Mouse (Mus musculus): ENCODE data around the gene Phex.

Phex gene

DNA sequence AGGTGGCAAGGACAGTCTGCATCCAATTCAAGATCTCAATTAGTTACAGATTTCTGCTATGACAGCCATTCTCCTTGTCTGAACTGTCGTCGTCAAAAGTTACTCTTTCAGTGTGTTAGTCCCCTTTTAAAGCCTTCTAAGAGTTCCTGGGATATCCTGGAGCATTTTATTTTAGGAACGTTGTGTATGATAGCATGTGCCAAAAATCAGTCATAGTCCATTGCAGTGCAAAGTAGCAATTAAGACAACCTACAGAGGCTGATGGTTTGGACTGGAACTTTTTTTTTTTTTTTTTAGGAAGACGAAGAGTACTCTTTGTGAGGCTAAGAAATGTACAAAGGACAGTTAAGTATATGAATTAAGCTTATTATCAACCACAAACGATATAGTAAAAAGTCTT is at the start of gene Phex:
Gene Phex (minus strand): TSS at position 101 of the 400 bp plus-strand sequence.
- DNase-seq (ENCODE audit: low read depth, low spot score) = no peak

DNA sequence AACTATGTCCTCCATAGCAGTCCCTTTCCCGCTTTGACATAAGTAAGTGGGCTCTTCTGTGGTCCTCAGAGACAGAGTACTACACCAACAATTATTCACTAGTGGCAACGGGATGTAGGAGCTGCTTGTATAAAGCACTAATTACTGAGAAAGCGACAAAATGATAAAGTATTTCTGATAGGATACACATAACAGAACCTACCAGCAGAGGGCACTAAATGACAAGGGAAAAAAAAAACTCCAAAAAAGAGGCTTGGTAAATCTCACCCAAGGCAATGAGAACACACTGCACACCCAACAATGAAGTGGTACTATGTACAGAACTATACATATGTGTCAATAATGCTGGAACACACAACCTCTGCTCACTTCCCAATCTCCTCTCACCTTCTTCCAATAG is 47.6 kb upstream of the Phex start:
- no peak for DNase-seq (ENCODE audit: low read depth, low spot score)

DNA sequence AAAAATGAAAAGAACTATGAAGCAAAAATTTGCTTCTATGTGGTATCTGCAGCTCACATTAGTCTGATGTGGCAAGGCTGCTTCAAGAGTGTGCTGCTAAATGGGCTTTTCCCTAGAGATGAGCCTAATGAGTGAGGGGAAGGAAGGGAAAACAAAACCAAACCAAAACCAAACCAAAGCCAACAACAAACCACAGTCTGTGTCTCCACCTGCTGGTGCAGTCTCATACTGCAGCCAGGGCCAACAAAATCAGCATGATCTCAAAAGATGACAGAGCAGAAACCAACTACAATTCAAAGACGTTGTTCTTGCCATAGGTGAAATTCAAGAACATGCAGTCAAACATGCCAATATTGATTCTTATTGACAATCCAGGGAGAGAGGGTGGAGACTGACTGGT is 39.3 kb upstream of the Phex start:
- DNase-seq (ENCODE audit: low read depth, low spot score) = no peak

DNA sequence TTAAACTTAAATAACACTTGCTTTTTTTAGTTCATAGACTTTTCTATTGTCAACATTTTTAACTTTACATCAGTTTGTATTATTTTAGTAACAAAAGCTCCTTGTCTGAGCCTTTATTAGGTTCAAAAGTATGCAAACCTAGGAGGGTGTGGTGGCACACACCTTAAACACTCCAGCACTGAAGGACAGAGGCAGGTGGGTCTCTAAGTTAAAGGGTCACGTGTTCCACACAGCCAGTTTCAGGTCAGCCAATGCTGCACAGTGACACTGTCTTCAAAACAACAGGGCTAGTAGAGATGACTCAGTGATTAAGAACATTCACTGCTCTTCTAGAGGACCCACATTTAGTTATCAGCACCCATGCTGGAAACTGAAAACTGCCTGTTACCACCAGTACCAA is 33.9 kb upstream of the Phex start:
- DNase-seq (ENCODE audit: low read depth, low spot score) = no peak

DNA sequence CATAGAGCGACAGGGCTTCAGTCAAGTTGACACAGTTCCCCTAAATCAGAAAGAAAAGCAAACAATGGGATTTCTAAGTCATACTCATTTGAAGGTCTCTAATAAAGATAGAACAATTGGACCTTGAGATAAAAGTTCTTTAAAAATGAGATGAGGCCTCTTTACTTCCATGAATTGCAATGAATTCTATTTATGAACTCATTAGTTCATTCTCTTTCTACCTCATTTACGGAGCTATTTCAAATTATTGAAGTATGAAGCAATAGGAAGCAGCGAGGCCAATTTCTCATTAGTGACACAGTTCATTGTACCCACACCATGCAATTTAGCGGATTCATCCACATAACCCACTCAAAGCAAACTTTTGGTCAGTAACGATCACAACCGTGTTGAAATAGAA is 32.3 kb upstream of the Phex start:
- DNase-seq (ENCODE audit: low read depth, low spot score) = no peak

DNA sequence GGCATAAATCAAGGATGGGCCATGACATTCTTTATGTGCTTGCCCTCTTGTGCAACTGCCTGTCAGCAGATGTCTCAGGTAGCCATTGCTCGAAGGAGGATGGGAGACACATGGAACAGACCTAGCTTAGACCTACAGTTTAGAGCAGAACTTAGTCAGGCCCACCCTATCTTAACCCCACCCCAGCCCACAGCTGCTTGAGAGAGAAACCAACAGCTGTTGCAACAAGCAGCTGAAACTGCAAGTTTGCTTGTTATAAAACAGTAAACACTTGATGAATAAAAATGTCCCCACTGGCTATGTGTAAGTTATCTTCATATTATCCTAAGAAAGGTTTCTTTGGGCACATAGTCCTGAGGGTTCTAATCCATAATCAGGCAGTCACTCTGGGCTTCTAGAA is 19.7 kb upstream of the Phex start:
- DNase-seq (ENCODE audit: low read depth, low spot score) = no peak

DNA sequence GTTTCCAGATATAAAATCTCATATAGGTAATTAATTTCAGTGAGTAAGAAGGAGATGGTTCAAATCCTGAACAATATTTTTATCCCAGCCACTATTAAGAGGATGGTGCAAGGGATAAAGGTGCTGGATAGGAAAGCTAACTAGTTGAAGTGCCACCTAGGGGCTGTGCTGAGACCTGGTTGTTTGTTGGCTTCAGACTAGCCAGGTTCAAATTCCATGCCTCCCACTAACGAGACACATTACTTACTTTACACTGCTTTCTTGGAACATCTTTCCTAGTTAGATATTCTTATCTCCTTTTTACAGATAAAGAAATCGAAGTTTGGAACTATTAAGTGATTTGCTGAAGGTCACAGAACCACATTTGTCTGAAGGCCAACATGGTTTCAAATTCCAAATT is 4.3 kb upstream of the Phex start:
- DNase-seq (ENCODE audit: low read depth, low spot score) = no peak

DNA sequence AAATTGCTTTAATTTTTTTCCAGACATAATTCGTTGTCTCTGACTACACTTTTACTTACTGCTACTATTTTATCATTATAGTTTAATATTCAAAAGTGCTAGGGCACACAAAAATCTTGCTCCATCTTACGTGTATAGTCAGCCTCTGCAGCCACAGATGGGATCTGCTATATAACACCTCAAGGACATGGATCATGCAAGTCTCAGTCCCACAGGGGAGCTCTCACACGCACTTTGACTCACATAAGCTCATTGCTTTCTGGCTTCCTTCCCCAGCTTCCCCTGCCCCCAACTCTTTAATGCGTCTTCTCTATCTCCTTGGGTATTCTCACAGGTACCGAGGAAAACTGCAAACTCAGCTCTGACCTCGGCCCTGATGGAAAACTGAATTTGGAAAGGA is 10.2 kb downstream of the Phex start:
- no peak for DNase-seq (ENCODE audit: low read depth, low spot score)

DNA sequence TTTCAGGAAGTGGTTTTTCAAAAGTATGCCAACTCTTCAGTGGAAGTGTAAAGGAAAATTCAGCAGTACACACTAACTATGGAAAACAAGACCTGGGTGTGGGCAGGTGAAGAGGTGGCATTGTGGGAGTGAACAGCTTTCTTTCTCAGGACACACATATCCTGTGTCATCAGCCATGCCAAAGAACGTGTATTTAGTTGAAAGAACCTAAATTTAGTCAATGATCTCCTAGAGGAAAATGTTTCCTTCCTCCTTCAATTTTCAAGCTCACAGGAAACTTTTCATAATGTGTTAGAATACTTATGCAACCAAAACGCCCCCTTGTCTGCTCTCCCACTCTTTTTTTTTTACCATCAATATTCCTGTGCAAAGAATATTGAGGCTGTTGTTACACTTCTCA is 23.9 kb downstream of the Phex start:
- no peak for DNase-seq (ENCODE audit: low read depth, low spot score)

DNA sequence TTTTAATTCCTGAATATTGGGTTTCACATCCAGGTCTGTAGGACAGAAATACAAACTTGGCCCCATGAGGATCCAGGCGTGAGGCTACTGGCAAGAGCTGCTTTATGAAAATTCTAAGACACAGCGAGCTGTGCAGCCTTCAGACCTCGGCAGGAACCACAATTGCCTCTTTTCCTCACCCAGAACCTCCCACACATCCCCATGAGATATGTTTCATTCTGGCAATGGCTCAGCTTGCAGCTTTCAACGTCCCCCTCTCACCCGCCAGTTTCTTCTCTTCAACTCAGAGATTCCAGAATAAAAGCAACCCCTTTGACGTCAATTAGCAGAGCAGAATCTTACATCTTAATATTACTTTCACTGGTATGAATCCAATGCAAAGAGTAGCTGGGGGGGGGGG is 25.0 kb downstream of the Phex start:
- no peak for DNase-seq (ENCODE audit: low read depth, low spot score)

DNA sequence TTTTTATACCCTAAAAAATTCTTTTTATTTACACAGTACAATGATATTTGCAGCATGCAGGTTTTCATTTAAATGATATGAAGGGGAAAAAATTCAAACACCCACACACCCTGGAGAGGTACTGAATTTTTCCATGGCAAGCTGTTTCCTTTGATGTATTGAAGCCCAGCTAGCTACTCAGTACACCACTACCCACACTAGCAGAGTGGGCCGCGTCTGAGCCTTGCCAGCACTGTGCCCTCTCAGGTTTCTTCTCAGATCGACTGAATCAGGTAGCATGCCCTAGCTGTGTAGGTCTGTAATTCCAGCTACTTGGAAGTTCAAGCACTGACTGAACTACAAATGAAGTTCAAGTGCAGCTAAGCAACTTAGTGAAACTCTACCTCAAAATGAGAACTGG is 26.7 kb downstream of the Phex start:
- no peak for DNase-seq (ENCODE audit: low read depth, low spot score)

DNA sequence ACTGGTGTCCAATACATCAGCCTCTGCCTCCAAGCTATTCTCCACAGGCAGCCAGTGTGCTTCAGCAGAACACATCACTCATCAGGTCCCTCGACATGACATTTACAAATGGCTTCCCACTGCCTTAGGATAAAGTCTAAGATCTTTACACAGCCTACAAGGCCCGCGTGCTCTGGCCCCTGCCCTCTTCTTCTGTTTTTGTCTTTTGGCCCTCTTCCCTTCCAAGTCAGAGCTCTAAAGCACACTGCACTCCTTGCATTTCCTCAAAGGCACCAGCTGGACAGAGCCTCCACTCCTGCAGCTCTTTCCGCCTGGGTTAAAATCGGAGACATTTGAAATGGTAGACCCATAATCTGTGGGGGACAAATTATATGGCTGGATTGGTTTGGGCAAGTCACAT is 28.1 kb downstream of the Phex start:
- no peak for DNase-seq (ENCODE audit: low read depth, low spot score)

DNA sequence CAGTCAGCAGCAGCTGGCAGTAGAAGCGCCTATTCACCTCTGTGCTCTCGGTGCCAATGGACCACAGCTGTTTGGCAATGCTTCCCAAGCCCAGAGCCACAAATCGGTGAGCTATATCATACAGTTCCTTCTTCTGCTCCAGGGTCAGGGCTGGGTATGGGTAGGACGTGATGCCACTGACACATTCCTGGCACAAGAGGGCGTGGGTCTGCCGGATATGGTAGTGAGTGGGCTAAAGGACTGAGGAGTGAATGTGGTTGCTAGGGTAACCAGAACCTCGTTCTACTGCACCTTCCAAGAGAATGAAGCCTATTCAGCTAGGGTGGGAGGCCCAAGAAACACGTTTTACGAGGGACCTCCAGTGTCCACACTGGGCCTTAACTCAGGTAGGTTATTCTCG is 36.3 kb downstream of the Phex start:
- no peak for DNase-seq (ENCODE audit: low read depth, low spot score)

DNA sequence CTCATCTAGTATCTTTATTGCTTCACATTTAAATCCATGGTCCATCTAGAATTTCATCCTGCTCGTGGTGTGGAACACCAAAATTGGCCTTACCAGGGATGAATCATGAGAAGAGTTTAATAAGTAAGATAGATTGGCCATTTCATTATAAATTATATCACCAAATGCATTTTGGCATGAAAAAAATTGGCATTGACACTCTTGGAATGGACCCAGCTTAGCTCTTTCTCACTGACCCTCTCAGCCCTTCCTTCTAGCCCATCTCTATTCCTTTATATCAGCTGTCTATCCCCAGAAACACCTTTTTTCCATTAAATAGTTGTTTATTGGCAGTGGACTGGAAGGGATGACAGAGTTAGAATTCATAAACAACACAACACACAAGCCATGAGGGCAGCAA is 37.7 kb downstream of the Phex start:
- no peak for DNase-seq (ENCODE audit: low read depth, low spot score)

DNA sequence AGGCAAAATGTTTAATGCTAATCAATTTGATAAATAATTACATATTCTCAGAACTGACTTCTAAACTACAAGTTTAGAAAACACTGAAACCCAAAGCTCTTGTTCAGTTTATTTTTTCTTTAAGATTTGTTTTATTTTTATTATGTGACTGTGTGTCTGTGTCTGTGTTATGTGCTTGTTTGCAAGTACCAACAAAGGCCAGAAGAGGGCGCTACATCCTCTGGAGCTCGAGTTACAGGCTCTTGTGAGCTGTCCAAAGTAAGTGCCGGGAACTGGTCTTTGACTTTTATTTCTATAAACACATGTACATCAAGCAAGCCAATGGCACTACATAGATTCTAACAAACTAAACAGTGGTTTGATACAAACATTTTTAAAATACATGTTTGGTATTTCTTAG is 41.2 kb downstream of the Phex start:
- no peak for DNase-seq (ENCODE audit: low read depth, low spot score)

DNA sequence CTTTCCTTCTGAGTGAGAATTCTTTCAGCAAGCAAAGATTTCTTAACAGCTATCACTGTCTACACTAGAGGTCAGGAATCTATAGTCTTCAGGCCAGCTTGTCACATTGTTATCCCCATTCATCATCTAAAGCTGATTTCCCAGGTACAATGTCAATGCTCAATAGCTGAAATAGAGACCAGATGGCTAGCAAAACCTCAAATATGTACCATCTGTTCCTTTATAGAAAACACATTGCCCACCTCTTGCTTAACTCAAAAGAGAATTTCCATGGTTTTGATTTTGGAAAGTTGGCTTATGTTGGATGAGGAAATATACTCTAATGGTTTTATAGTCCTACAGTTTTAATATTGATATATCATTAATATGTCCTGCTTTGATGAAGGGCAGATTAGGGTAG is 45.9 kb downstream of the Phex start:
- no peak for DNase-seq (ENCODE audit: low read depth, low spot score)

DNA sequence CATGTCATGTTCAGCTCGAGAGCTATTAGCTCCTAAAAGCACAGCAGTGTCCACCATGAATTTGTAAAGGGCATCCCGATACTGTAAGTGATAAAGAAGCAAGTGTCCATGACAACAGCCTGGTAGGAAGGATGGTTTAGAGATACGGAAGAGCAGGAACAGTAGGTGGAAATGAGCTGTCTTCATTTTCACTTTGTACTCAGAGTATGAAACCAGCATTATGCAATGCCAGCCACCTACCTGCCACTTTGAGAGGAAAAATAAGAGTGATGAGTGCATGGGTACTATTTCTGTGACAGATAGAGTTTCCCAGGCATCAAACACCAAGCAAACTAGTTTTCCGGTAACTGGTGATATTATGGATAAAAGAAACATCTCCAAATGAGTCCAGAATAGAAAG is 59.6 kb downstream of the Phex start:
- DNase-seq (ENCODE audit: low read depth, low spot score) = no peak

DNA sequence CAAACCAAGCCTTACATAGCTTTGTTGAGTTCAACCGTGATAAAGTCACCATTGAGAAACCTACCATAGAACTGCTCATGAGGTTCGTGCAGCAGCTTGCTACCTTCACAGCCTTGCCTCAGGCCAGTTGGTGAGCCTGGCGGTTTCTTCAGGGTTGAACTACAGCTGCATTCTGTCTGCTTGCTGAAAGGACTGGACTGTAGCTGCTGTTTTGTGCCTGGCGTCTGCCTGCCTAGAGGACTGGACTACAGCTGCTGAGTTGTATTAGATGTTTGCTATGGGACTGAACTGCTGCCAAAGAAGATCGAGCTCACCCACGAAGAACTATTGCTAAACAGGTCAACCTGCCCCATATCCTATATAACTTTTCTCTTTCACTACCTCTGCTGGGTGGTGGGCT is 68.9 kb downstream of the Phex start:
- no peak for DNase-seq (ENCODE audit: low read depth, low spot score)

DNA sequence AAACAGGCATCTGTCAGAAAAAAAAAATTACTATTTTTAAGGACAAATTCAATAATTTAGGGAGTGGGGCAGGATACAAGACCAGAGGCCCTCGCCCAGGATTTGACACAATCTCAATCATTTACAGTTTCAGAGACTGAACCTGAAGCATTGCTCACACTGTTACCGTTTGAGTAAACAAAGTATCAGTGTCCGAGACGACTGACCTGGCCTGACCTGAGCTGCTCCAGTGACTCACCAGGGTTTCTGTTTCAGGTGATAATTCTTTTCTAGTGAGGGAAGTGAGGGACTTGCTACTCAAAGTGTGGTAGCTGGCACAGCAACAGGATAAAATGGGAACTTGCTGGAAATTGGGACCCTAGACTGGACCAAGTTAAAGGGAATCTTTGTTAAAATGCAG is 80.4 kb downstream of the Phex start:
- DNase-seq (ENCODE audit: low read depth, low spot score) = peak; percentile 36

DNA sequence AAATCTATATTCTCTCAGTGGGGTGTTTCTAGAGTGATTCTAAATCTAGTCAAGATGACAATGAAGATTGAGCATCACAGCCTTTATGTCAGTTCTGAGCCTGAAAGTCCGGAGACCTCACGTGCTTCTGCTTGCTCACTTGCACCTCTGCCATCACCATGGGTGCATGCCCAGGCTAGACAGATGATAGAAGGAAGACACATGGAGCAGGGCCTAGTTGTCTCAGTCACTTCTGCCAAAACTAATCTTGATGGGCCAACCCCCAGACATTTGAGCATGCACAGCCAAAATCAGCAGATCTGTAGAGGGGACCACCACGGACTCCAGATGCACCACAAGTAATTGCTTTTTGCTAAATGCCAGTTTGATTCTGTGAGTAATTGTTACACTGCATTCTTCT is 85.3 kb downstream of the Phex start:
- DNase-seq (ENCODE audit: low read depth, low spot score) = no peak

DNA sequence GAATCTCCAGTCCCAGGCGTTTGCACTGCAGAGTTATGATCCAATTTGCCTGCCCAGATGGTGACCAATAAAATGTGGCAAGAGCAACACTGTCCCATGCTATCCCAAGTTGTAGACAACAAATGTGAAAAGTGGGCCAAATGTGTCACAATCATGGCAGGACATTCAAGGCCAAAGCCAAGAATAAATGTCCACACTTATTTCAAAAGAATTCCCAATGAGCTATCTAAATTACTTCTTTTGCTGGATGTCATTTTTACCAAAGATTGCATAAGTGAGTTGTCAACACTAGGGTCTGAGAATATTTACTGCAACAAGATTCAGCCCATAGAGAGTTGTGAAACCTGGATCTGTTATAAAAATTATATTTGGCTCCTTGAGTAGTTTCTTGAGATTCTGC is 86.7 kb downstream of the Phex start:
- DNase-seq (ENCODE audit: low read depth, low spot score) = peak; percentile 56

DNA sequence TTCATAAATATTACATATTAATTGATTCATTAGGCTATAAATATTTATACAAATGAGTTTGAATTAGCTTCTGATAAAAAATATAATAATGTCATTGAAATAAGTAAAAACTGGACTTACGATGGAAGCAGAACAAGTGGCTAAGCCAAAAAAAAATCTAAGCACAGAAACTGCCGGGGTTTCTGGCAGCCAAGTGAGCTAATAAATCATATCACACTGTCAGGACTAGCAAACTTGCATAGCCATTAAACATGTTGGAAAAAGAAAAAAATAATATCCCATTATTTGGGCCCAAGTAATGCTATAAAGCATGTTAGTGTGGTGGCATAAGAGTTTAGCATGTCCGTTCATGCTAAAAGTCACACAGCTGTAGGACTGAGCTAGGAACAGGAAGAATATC is 87.4 kb downstream of the Phex start:
- DNase-seq (ENCODE audit: low read depth, low spot score) = no peak

DNA sequence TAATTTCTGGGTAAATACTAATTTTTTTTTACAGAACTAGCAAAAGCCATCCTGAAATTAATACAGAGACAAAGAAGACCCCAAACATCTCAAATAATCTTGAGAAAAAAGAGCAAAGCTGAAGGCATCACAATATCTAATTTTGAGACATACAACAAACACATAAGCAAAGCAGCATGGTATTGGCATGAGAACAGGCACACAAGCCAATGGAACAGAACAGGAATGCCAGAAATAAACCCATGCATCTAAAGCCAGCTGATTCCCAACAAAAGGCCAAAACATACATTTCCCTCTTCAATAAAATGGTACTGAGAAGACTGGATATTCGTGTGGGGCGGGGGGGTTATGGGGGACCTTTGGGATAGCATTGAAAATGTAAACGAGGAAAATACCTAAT is 90.7 kb downstream of the Phex start:
- DNase-seq (ENCODE audit: low read depth, low spot score) = no peak

DNA sequence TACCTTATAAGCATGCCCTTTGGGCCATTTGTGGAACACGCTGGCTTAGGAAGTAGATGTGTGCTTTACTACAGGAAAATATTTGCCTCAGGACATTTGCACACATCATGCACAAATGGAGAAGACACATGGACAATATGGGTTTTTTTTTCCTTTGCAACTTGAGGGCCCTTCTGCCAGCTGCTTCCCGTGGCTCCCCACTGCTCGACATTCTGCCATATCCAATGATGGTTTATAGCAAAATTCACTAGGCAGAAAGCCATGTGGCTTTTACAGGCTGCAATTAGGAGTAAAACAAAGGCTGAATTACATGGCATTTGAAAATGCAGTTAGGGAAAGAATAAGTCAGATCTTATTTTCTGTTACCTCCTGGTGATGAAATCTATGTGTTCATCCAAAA is 104.8 kb downstream of the Phex start:
- DNase-seq (ENCODE audit: low read depth, low spot score) = no peak

DNA sequence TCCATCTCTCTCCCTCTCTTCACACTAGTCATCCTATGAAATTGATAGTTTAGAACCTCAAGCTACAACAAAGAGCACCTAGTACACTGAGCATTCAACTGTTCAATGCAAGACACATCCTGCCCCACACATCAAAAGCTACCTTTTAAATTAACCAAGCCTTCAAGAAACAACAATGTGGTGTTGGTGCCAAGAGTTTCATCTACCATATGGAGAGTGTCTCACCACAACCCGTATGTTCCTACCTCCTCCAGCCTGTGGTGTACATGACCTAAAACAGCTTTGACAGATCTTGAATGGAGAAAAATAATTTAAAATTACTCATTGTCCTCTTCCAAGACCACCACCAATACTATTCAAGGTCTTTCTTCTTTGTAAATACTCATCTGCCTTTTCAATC is 106.9 kb downstream of the Phex start:
- DNase-seq (ENCODE audit: low read depth, low spot score) = no peak
